Mouse (Mus musculus) thymus, adult 18-20 months (tissue): Measurements from ENCODE around the gene Creb5.

Experiments used
- DNase-seq, 2 experiments: peaks; one replicate each; pipeline ENCODE4 v3.0.0; 2022; ENCODE audit warnings: mixed read lengths in 2 of 2

Creb5 gene

DNA sequence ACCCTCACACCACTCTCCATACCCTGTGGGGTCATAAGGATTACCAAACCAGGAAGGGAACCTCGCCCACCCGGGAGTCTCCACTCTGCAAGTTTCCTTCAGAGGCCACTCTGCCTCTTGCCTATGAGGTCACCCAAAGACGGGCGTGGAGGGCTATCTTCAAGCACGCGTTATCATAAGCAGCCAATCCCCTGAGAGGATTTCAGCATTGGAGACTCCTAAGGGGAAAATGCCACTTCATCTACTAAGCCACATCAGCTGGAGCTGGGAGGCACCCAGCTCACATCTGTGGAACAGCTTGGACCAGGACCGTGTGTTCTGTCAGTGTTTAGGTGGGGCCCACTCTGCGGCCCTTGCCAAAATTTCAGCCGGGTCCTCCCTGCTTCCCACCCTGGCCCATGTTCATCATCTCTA, 427.8 kb downstream of the Creb5 start:
- no peak for DNase-seq

DNA sequence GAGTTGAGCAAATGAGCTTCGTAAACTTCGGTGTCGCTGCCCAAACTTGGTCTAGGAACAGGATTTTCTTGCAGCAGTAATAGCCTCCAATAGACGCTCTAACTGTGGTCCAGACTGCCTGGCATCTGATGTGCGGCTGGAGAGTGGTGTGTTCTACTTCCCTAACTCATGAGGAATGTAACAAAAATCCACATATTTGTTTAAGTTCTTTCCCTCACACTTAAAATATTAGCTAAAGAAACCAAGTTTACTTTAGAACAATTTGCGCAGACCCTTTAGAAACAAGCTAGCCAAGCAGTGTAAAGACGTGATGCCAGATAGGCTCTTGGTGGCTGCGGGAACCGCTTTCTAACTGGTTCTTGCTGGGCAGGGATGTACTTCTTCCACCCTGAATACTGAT, 428.9 kb downstream of the Creb5 start:
- no peak for DNase-seq

GRCm38 (mm10) chr6:53720009-53720408, 432.9 kb downstream of the Creb5 start:
- no peak for DNase-seq

GRCm38 (mm10) chr6:53721595-53721994, 434.5 kb downstream of the Creb5 start:
- peak; percentile 15 to 17 for DNase-seq

DNA sequence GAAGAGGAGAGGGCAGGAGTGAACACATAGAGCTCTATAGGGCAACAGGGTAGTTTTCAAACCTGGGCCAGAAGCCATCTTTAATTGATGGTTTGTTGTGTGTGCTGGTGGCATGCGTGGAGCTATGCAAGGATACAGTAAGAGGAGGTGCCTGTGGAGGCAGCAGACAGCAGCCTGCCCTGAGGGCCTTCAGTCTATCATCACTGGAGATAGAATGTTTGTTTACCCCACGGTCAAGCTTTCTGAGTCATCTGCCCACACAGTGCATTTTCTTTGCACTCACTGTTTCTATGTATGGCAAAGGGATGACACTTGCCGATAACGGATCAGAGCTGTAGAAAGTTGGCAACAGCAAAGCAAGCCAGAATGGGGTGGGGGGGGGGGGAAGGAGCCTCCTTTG, 435.6 kb downstream of the Creb5 start:
- DNase-seq: no peak

DNA sequence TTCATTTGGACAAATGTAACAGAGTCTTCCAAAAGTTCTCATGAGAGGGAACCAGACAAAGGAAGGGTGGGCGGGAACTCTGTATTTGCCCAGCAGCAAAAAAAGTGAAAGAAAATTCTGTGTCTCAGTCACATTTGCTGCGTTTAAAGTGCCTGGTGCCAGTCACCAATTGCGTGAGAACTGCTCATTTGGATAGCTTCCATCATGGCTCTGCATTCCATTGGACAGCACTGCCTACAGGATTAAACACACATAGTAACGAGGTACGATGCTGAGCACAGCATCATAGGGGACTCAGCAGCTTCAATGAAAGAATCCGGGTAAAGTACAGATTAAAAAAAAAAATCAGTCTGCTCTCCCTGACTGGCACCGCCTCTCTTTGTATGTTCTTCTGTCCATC, 443.4 kb downstream of the Creb5 start:
- DNase-seq: no peak

DNA sequence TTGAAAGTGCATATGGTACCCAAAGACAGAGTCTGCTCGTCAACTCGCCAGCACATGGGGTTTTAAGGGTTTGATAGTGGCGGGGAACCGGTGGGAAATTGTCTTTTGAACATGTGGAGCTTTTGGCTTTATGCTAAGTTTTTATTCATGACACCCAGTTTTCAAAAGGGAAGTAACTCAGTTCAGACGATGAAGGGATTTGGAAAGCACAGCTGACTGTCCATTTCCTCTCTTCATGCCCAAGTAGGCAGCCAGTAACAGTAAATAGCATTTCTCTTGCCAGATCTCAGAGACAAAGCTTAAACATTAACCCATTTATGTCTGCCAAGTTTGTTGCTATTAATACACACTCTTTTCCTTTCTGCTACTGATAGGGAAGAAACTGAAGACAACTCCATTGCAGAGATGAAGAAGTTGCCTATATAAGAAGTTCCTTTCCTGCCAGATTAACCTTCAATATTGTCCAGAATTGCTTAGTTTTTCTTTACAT, 444.0 kb downstream of the Creb5 start:
- DNase-seq: no peak

- DNase-seq: no peak
Observed at GRCm38 (mm10) chr6:53733546-53733945, 446.5 kb downstream of the Creb5 start.

GRCm38 (mm10) chr6:53733999-53734398, 446.9 kb downstream of the Creb5 start:
- DNase-seq: no peak

- no peak for DNase-seq
Observed at GRCm38 (mm10) chr6:53735696-53736095, 448.6 kb downstream of the Creb5 start.

DNA sequence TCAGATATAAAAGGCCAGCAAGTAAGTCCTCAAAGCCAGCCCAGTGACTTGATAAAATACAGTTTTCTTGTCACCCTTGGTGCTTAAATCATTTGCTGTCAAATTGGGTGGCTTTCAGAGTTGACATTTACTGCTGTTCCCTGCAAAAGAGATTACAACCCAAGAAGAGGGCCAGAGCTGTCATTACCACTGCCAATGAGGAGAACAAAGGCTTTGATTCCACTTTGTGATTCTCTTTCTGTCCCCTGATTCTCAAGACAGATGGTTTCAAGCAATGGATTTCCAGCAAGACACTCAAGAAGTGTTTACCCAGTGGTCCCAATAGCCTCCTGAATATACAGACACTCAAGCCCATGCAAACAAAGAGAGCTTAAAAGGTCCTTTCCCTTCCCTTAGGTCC, 451.1 kb downstream of the Creb5 start:
- no peak for DNase-seq

- no peak for DNase-seq
Observed at GRCm38 (mm10) chr6:53741222-53741621, 454.2 kb downstream of the Creb5 start.
